Mouse (Mus musculus): ENCODE measurements at regions not wholly inside any gene's neighbourhood (a gene's known extent, or its start where the extent isn't known, plus 50 kb on each side); places are given as distances from the start of the nearest gene placed in this dataset.

DNA sequence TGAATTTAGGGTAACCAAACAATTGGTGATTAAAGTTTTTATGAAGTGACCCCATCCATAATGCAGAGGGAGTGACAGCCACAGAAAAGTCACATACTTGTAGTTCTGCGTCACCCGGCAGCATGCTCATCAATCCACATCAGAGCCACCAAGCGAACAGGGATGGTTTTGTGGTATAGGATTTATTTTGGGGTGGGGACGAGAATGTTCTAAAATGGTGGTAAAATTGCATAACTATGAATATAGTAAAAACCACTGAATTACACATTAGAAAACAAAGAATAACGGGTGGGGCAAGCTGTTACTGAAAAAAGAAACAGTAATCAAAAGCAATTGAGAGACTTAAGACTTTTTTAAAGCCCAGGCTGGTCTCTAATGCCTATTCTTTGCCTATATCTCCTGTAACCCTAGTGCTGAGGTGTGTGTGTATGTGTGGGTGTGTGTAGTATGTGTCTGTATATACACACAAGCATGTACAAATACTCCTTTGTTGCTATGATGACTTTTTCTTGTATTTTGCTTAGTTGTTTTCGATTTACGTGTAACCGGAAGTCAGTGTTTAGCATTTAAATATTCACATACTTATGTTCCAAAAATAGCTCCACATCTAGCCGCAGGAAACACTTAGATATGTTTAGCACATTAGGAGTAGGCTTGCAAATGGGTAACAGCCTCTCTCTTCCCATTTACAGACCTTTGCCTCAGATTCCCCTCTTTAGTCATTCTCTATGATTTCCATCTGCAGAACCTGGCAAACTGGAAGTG is 57.4 kb upstream of the Jak2 start:
- no peak for ATAC-seq (ENCODE audit: extremely low read depth, insufficient number of reproducible peaks, low FRiP score, poor library complexity, severe bottlenecking)

DNA sequence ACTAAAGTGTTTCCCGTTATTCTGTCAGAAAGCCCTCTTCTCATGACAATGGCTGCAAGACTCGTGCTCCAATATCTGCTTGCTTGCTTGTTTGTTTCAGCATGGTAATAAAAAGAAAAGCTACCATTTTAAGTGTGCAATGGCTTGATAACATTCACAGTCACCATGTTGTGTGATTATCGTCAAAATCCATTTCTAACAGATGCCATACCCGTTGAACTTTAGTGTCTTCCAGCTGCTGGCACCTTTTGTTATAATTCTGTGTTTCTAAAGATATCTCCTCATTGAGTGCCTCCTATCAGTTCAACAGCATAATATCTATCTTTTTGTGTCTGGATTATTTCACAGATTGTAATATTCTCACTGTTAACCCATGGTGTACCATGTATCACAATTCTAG is 55.4 kb upstream of the Jak2 start:
- no peak for ATAC-seq (ENCODE audit: extremely low read depth, insufficient number of reproducible peaks, low FRiP score, poor library complexity, severe bottlenecking)

DNA sequence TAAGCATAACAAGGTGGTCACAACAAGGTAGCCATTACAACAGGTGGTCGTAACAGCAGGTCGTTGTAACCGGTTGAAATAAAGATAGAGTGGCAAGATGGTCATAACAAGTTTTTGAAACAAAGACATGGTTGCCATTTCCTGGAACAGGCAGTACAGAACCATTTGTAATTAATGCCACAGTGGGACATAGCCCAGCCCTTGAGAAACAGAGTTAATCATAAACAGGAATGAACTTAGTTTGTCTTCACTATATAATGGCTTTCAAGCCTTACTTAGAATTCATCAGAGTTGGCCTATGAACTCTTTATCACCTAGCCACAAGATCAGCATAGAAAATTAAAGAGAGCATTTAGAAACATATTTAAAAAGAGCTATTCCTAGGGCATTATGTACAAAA is 53.0 kb upstream of the Jak2 start:
- ATAC-seq (ENCODE audit: extremely low read depth, insufficient number of reproducible peaks, low FRiP score, poor library complexity, severe bottlenecking) = no peak

DNA sequence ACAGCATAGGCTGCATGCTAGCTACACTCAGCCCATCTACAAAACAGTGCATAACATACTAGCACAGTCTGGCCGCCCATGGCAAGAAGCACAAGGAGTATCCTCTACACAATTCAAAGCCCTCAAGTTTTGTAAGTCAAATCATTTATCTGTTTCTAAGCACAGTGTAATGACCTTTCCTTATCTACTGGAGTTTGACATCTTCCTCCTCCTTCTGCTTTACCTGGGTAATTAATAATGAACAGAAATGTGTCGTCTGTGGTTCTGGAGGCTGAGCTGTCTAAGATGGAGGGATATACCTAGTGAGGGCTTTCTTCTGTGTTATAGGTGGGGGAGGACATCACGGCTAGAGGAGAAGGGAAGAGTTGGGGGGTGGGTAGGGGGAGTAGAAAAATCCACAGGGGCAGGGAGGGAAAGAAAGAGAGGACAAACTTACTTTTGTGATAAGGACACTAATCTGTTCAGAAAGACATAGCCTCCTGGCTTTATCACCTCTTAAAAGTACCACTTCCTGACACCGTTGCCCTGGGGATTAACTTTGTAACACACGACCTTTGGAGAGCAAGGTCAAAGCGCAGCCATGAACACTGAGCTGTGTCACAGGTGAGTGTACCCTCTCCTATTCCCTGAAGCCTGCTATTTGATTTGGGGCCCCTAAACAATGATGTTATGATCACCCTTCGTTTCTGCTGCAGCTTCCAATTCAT is 52.4 kb upstream of the Jak2 start:
- no peak for ATAC-seq (ENCODE audit: extremely low read depth, insufficient number of reproducible peaks, low FRiP score, poor library complexity, severe bottlenecking)

DNA sequence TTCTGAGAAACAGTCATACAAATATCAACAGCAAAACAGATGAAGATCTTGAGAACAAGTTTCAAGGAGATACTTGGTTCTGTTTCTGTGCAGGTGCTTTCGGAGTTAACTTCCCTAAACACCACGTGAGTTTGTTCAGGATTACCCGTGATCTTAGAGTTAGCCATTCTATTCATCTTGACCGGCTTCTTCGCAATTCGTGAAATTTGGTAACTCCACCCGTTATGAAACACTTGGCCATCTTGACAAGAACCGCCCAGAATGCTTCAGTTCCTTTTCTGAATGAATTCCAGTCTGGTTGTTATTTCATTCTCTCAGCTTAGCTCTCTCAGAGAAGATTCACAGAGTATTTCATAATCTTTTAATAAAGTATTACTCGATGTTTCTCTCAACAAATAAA is 50.0 kb upstream of the Jak2 start:
- peak; percentile 44; the same call in 1 of the 2 replicates for ATAC-seq (ENCODE audit: extremely low read depth, insufficient number of reproducible peaks, low FRiP score, poor library complexity, severe bottlenecking)
